Mouse (Mus musculus) heart, postnatal 10 days (tissue): ENCODE measurements around the gene Pabpc4. TPM values are rescaled to one million over a fixed set of nuclear protein-coding genes. Genes with fewer than 3 reads are reported as not detected.

ENCODE experiments used
- DNase-seq, 2 experiments: peaks; one replicate each; pipeline ENCODE4 v3.0.0; 2021
- intact Hi-C: fragments of 180-260 bp; cut with DNase I; formaldehyde crosslinking; loops from one replicate; pipeline ENCODE4 v1.15.1; 2025
- total RNA-seq, 2 experiments: library from RNA; stranded (reverse); gene quantifications; 2 replicates each; pipeline ENCODE4 v1.2.3; 2021

Pabpc4 gene
- total RNA-seq: 100 to 1,000 TPM; 259 to 282 TPM

- DNase-seq: no peak
- intact Hi-C loops: no loop called here
These were observed at the start of gene Pabpc4 for GRCm38 (mm10) chr4:123261721-123262401. Pabpc4 (plus strand) TSS chr4:123262351.

- intact Hi-C loops: no loop called here
- no peak for DNase-seq
These were observed 48.2 kb upstream of the Pabpc4 start for GRCm38 (mm10) chr4:123213975-123214374.

GRCm38 (mm10) chr4:123215367-123215766, 46.8 kb upstream of the Pabpc4 start:
- DNase-seq: no peak
- intact Hi-C loops: loop anchor here (5.0 kb wide), 1 partner anchor 58 kb away; no protein-coding TSS in a partner anchor

- peak in 1 of 2 experiments; percentile 66 for DNase-seq
- intact Hi-C loops: loop anchor here (5.0 kb wide), 1 partner anchor 59 kb away; no protein-coding TSS in a partner anchor
These were observed 45.4 kb upstream of the Pabpc4 start for GRCm38 (mm10) chr4:123216782-123217181.

- DNase-seq: peak; percentile 78 to 86
- intact Hi-C loops: loop anchor here (1.0 to 5.0 kb wide), 2 partner anchors 34 to 63 kb away; no protein-coding TSS in a partner anchor
These were observed 42.3 kb upstream of the Pabpc4 start for GRCm38 (mm10) chr4:123219720-123220357.

- intact Hi-C loops: no loop called here
- DNase-seq: peak in 1 of 2 experiments; percentile 51
These were observed 41.5 kb upstream of the Pabpc4 start for GRCm38 (mm10) chr4:123220637-123221036.

GRCm38 (mm10) chr4:123223309-123223708, 38.8 kb upstream of the Pabpc4 start:
- intact Hi-C loops: no loop called here
- DNase-seq: no peak

GRCm38 (mm10) chr4:123225718-123226403, 36.3 kb upstream of the Pabpc4 start:
- intact Hi-C loops: no loop called here
- DNase-seq: peak; percentile 71 to 75

GRCm38 (mm10) chr4:123227707-123228106, 34.4 kb upstream of the Pabpc4 start:
- intact Hi-C loops: no loop called here
- DNase-seq: peak; percentile 84 to 86

GRCm38 (mm10) chr4:123228270-123228669, 33.9 kb upstream of the Pabpc4 start:
- intact Hi-C loops: no loop called here
- DNase-seq: peak; percentile 85 to 86

GRCm38 (mm10) chr4:123229166-123229565, 33.0 kb upstream of the Pabpc4 start:
- DNase-seq: peak; percentile 53 to 57
- intact Hi-C loops: no loop called here

GRCm38 (mm10) chr4:123232841-123233240, 29.3 kb upstream of the Pabpc4 start:
- DNase-seq: no peak
- intact Hi-C loops: no loop called here

GRCm38 (mm10) chr4:123233492-123234084, 28.6 kb upstream of the Pabpc4 start, which contains the start of gene Heyl:
Heyl (plus strand) TSS chr4:123233556.
- peak; percentile 81 to 82 for DNase-seq
- intact Hi-C loops: no loop called here

- intact Hi-C loops: no loop called here
- no peak for DNase-seq
These were observed 26.2 kb upstream of the Pabpc4 start for GRCm38 (mm10) chr4:123235835-123236430.

GRCm38 (mm10) chr4:123236431-123237031, 25.6 kb upstream of the Pabpc4 start:
- intact Hi-C loops: no loop called here
- no peak for DNase-seq

GRCm38 (mm10) chr4:123237386-123238266, 24.5 kb upstream of the Pabpc4 start:
- DNase-seq: peak; percentile 77
- intact Hi-C loops: no loop called here

- DNase-seq: peak; percentile 79 to 84
- intact Hi-C loops: no loop called here
These were observed 22.6 kb upstream of the Pabpc4 start for GRCm38 (mm10) chr4:123239361-123240203.

GRCm38 (mm10) chr4:123246221-123246620, 15.9 kb upstream of the Pabpc4 start:
- intact Hi-C loops: no loop called here
- DNase-seq: peak in 1 of 2 experiments; percentile 17
